Mouse (Mus musculus) CH12.LX (cell line): ENCODE measurements around the gene Macrod2. TPM values are rescaled to one million over a fixed set of nuclear protein-coding genes. Genes with fewer than 3 reads are reported as not detected.

Experiments used
- DNase-seq: peaks from one replicate; pipeline ENCODE4 v3.0.0-alpha.2; 2013; ENCODE audit errors: extremely low read depth
- H3K27ac ChIP-seq: 2 replicates; pipeline ENCODE4 v1.5.1; 2012; ENCODE audit warnings: low read depth, mild to moderate bottlenecking, control low read depth, moderate library complexity; ENCODE audit not compliant: insufficient read depth
- H3K27me3 ChIP-seq: replicated peaks from 2 replicates; pipeline ENCODE3; 2012; ENCODE audit warnings: inconsistent platforms
- H3K36me3 ChIP-seq, 2 experiments: replicated peaks in 1 of 2; 2 replicates each; pipeline versions ENCODE3 to v1.6.1; 2012; ENCODE audit warnings: inconsistent platforms in 1 of 2, low read length in 1 of 2, mild to moderate bottlenecking in 1 of 2, mixed read lengths in 1 of 2, moderate library complexity in 1 of 2; ENCODE audit not compliant: control insufficient read depth in 1 of 2, insufficient read depth in 1 of 2
- H3K4me1 ChIP-seq, 2 experiments: 2 replicates each; pipeline ENCODE4 v1.6.1; 2012; ENCODE audit warnings: inconsistent platforms in 1 of 2, moderate library complexity in 1 of 2; ENCODE audit not compliant: insufficient read depth in 2 of 2, control insufficient read depth in 1 of 2
- H3K4me2 ChIP-seq: 2 replicates; pipeline ENCODE4 v1.6.1; 2012; ENCODE audit warnings: low read depth, mild to moderate bottlenecking, control low read depth; ENCODE audit not compliant: poor library complexity, insufficient read depth, severe bottlenecking
- H3K4me3 ChIP-seq, 3 experiments: fragments of 150-350 bp in 1 of 3; sonication (generic) in 1 of 3; replicated peaks in 1 of 3; 2 replicates each; pipeline versions ENCODE3 to v1.5.1; 2011 to 2012; ENCODE audit warnings: low read depth in 2 of 3, low read length in 2 of 3, mild to moderate bottlenecking in 2 of 3, moderate library complexity in 2 of 3, control low read depth in 1 of 3, improper control_type of control experiment in 1 of 3, inconsistent platforms in 1 of 3, mixed read lengths in 1 of 3; ENCODE audit not compliant: poor library complexity in 1 of 3
- H3K79me2 ChIP-seq: replicated peaks from 2 replicates; pipeline ENCODE4 v1.6.1; 2012; ENCODE audit warnings: mild to moderate bottlenecking, moderate library complexity; ENCODE audit not compliant: control insufficient read depth, poor library complexity, insufficient read depth, severe bottlenecking; ENCODE audit errors: extremely low read depth
- H3K9ac ChIP-seq: 2 replicates; pipeline ENCODE4 v1.6.1; 2012; ENCODE audit warnings: low read depth, mild to moderate bottlenecking, control low read depth, moderate library complexity; ENCODE audit not compliant: insufficient read depth
- H3K9me3 ChIP-seq: replicated peaks from 2 replicates; pipeline ENCODE3; 2012; ENCODE audit warnings: low read length, inconsistent platforms, mixed read lengths
- BHLHE40 ChIP-seq: IDR thresholded peaks from 2 replicates; pipeline ENCODE4 v1.6.1; 2011; ENCODE audit warnings: mild to moderate bottlenecking, low read depth, low read length, improper control_type of control experiment
- CHD1 ChIP-seq: IDR thresholded peaks from 2 replicates; pipeline ENCODE4 v1.6.1; 2012; ENCODE audit warnings: low read depth, low read length, improper control_type of control experiment, inconsistent platforms
- CHD2 ChIP-seq: IDR thresholded peaks from 2 replicates; pipeline ENCODE4 v1.6.1; 2011; ENCODE audit warnings: low read length, improper control_type of control experiment
- E2F4 ChIP-seq: IDR thresholded peaks from 2 replicates; pipeline ENCODE4 v1.6.1; 2011; ENCODE audit warnings: low read depth, low read length, improper control_type of control experiment; ENCODE audit not compliant: insufficient replicate concordance
- ELF1 ChIP-seq: IDR thresholded peaks from 2 replicates; pipeline ENCODE4 v1.6.1; 2014; ENCODE audit warnings: low read depth, mild to moderate bottlenecking, inconsistent platforms, low read length, improper control_type of control experiment
- ETS1 ChIP-seq: conservative IDR thresholded peaks from 2 replicates; pipeline ENCODE4 v1.6.1; 2012; ENCODE audit warnings: low read depth, mild to moderate bottlenecking, inconsistent platforms, low read length, improper control_type of control experiment, moderate library complexity
- GABPA ChIP-seq: IDR thresholded peaks from 2 replicates; pipeline ENCODE4 v1.6.1; 2012; ENCODE audit warnings: low read depth, low read length, improper control_type of control experiment, inconsistent platforms; ENCODE audit not compliant: insufficient replicate concordance
- HCFC1 ChIP-seq: IDR thresholded peaks from 2 replicates; pipeline ENCODE4 v1.6.1; 2012; ENCODE audit warnings: low read depth, mild to moderate bottlenecking, inconsistent platforms, low read length, improper control_type of control experiment
- IRF4 ChIP-seq: IDR thresholded peaks from 2 replicates; pipeline ENCODE4 v1.6.1; 2014; ENCODE audit warnings: low read depth, mild to moderate bottlenecking, inconsistent platforms, low read length, improper control_type of control experiment
- JUN ChIP-seq: IDR thresholded peaks from 2 replicates; pipeline ENCODE4 v1.6.1; 2011; ENCODE audit warnings: low read depth, mild to moderate bottlenecking, low read length, improper control_type of control experiment, moderate library complexity; ENCODE audit not compliant: insufficient read depth
- JUND ChIP-seq: conservative IDR thresholded peaks from 2 replicates; pipeline ENCODE4 v1.6.1; 2011; ENCODE audit warnings: low read depth, low read length, improper control_type of control experiment
- MAFK ChIP-seq: IDR thresholded peaks from 2 replicates; pipeline ENCODE4 v1.6.1; 2011; ENCODE audit warnings: low read length, improper control_type of control experiment; ENCODE audit not compliant: insufficient replicate concordance
- MAX ChIP-seq: IDR thresholded peaks from 2 replicates; pipeline ENCODE4 v1.6.1; 2011; ENCODE audit warnings: low read length, improper control_type of control experiment
- MAZ ChIP-seq: IDR thresholded peaks from 2 replicates; pipeline ENCODE4 v1.6.1; 2012; ENCODE audit warnings: low read depth, mild to moderate bottlenecking, inconsistent platforms, low read length, improper control_type of control experiment, moderate library complexity
- MEF2A ChIP-seq: IDR thresholded peaks from 2 replicates; pipeline ENCODE4 v1.6.1; 2014; ENCODE audit warnings: low read depth, mild to moderate bottlenecking, inconsistent platforms, low read length, improper control_type of control experiment, borderline replicate concordance
- MXI1 ChIP-seq: IDR thresholded peaks from 2 replicates; pipeline ENCODE4 v1.6.1; 2011; ENCODE audit warnings: mild to moderate bottlenecking, low read depth, low read length, improper control_type of control experiment
- MYC ChIP-seq: IDR thresholded peaks from 2 replicates; pipeline ENCODE4 v1.6.1; 2011; ENCODE audit warnings: low read depth, mild to moderate bottlenecking, improper control_type of control experiment, low read length
- PAX5 ChIP-seq: IDR thresholded peaks from 2 replicates; pipeline ENCODE4 v1.6.1; 2012; ENCODE audit warnings: low read length, inconsistent platforms, mixed read lengths
- POLR2A ChIP-seq: IDR thresholded peaks from 2 replicates; pipeline ENCODE4 v1.6.1; 2011; ENCODE audit warnings: low read depth, mild to moderate bottlenecking, improper control_type of control experiment, low read length
- RAD21 ChIP-seq: IDR thresholded peaks from 2 replicates; pipeline ENCODE4 v1.6.1; 2011; ENCODE audit warnings: low read depth, mild to moderate bottlenecking, low read length, improper control_type of control experiment, moderate library complexity
- RCOR1 ChIP-seq: conservative IDR thresholded peaks from 2 replicates; pipeline ENCODE4 v1.6.1; 2012; ENCODE audit warnings: low read depth, mild to moderate bottlenecking, inconsistent platforms, low read length, improper control_type of control experiment
- SIN3A ChIP-seq: IDR thresholded peaks from 2 replicates; pipeline ENCODE4 v1.6.1; 2012; ENCODE audit warnings: low read length, improper control_type of control experiment, inconsistent platforms
- SMC3 ChIP-seq: IDR thresholded peaks from 2 replicates; pipeline ENCODE4 v1.6.1; 2011; ENCODE audit warnings: low read depth, low read length, improper control_type of control experiment
- USF1 ChIP-seq: IDR thresholded peaks from 2 replicates; pipeline ENCODE4 v1.6.1; 2014; ENCODE audit warnings: low read depth, mild to moderate bottlenecking, inconsistent platforms, low read length, improper control_type of control experiment
- ZC3H11A ChIP-seq: IDR thresholded peaks from 2 replicates; pipeline ENCODE4 v1.6.1; 2012; ENCODE audit warnings: low read depth, mild to moderate bottlenecking, inconsistent platforms, low read length, improper control_type of control experiment
- dilution Hi-C: fragments of 300-500 bp; cut with MboI; formaldehyde crosslinking; loops from 2 replicates; pipeline ENCODE4 v1.14.3; 2020; ENCODE audit warnings: low sequenced_read_pairs; ENCODE audit not compliant: extremely low pct_unique_long_range_greater_than_20kb, extremely low pct_ligation_motif_present
- in situ Hi-C: fragments of 300-500 bp; cut with MboI; formaldehyde crosslinking; loops from 3 replicates; pipeline ENCODE4 v1.14.3; 2019; ENCODE audit warnings: low sequenced_read_pairs, low pct_ligation_motif_present, low pct_unique_long_range_greater_than_20kb, mixed read lengths
- polyA plus RNA-seq: library from polyadenylated mRNA; unstranded; fragments of >175 nt; gene quantifications from 2 replicates; pipeline ENCODE4 v1.2.1, GENCODE M21; 2012; ENCODE audit warnings: low read depth; ENCODE audit not compliant: insufficient read length
- total RNA-seq, 2 experiments: library from RNA; depleted of rRNA; stranded (reverse); fragments of 300-350 nt in 1 of 2; fragments of >200 nt in 1 of 2; gene quantifications; 2 replicates each; pipeline ENCODE4 v1.2.3; 2012 to 2014

Macrod2 gene
- total and polyA plus RNA-seq, 3 experiments, result not detected

DNA sequence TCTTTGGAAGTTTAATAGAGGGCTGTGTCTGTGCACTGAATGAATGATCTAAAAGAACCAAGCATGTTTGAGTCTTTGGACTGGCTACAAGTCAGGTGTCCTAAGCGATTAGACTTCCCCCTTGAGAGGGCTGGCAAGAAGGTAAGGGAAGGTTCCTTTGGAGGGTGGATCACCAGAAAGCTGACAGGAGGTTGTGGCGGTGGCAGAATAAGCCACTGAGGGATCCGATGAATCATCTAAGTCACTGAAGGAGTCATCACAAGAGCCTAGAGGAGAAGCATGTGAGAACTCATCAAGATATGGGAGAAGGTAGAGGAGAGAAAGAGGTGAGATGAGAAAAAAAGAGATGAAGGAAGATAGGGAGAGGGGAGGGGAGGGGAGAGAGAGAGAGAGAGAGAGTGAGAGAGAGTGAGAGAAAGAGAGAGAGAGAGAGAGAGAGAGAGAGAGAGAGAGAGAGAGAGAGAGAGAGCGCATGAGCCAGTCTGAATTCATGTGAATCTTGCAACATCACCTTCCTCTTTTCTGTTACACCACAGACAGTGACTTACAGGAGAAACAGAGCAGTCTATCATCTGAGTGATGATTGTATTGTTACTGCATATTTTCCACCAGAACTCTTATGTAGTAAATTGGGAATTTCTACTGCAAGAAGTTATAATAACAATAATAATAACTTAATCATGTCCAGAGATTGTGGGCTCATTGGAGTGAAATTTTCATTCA lies 398.9 kb downstream of the Macrod2 start:
- no peaks in the 10 kb centered on the region for H3K4me1 ChIP-seq
- no peaks in the 10 kb centered on the region for H3K36me3 ChIP-seq
- H3K9me3 ChIP-seq, result peaks cover 46% of the 10 kb centered on the region
- H3K27me3 ChIP-seq, result no peaks in the 10 kb centered on the region
- no peak overlapping the region for H3K4me3 ChIP-seq
- H3K27ac ChIP-seq, result no peak overlapping the region
- no peak for TF ChIP-seq CHD1
- no peak for TF ChIP-seq CHD2
- no peak for TF ChIP-seq POLR2A
- no peak for TF ChIP-seq SMC3
- TF ChIP-seq ZC3H11A, result no peak
- no peak for TF ChIP-seq JUND
- TF ChIP-seq E2F4, result no peak
- TF ChIP-seq MEF2A, result no peak
- TF ChIP-seq SIN3A, result no peak
- no peak for TF ChIP-seq RCOR1
- TF ChIP-seq JUN, result no peak
- no peak for TF ChIP-seq ELF1
- TF ChIP-seq IRF4, result no peak
- no peak for TF ChIP-seq MXI1
- no peak for TF ChIP-seq MAX
- TF ChIP-seq GABPA, result no peak
- TF ChIP-seq USF1, result no peak
- in situ Hi-C loops (no loop called here), dilution Hi-C loops (no loop called here)
- DNase-seq, result no peak
- H3K4me2 ChIP-seq, result no peak overlapping the region
- H3K9ac ChIP-seq, result no peak overlapping the region
- H3K79me2 ChIP-seq, result no peaks in the 10 kb centered on the region

DNA sequence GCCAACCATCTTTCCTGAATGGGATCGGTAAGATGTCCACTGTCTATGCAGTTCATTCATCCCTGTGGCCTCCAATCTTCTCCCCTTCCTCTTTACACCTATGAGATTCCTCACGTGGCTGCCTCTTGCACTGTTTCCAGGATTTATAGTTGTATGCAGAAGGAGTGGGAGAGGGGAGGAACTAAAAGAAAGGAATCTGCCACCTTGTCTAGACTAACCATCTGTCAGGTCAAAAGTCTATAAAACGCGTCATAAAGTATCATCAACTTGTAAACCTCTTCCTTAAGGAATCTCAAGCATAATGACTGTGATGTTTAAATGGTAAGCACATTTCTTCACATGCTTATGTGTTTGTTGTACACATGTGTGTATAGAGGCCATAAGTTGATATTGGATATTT lies 416.6 kb downstream of the Macrod2 start:
- dilution Hi-C loops (no loop called here), in situ Hi-C loops (no loop called here)
- H3K36me3 ChIP-seq, result no peaks in the 10 kb centered on the region

More for the DNA sequence above, 416.6 kb downstream of the Macrod2 start:
- Histone ChIP-seq H3K79me2 (no peaks in the 10 kb centered on the region), H3K4me3 (no peak overlapping the region), H3K4me2 (no peak overlapping the region), H3K9me3 (peaks cover 25% of the 10 kb centered on the region), H3K27ac (no peak overlapping the region), H3K9ac (no peak overlapping the region), H3K4me1 (no peaks in the 10 kb centered on the region), H3K27me3 (no peaks in the 10 kb centered on the region)
- TF ChIP-seq ZC3H11A (no peak), MYC (no peak), PAX5 (no peak), MXI1 (no peak), BHLHE40 (no peak), RAD21 (no peak), HCFC1 (no peak), ETS1 (no peak), MAZ (no peak), MAFK (no peak), SMC3 (no peak), MAX (no peak), SIN3A (no peak)
- no peak for DNase-seq
